Mouse (Mus musculus) spleen, embryonic (tissue): ENCODE measurements around the gene Chchd6.

Experiments
- CTCF ChIA-PET: fragments of 350-600 bp; sonication (Branson Sonifier 250); formaldehyde crosslinking; loops from one replicate; lab custom pipeline; 2022; lab: Charles Lee

The Chchd6 gene

GRCm38 (mm10) chr6:89591531-89591930, 3.9 kb downstream of the Chchd6 start:
- CTCF ChIA-PET = no interaction called here

DNA sequence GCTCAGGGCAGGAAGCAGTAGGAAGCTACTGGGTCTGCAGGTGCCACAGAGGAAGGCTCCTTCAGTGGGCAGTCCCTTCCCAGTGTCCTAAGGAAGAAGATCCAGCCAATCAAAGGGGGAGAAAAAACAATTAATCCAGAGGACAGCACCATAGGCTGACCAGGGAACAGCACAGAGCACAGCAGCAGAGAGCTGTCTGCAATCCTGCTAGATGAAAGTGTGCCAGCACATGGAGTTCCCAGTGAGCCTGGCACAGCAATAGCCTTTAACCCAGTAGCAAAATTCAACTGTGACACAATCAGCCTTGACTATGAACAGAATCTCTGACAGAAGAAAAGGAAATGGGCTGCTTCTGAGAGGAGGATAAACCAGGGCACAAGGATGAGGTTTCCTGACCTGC, 9.8 kb downstream of the Chchd6 start:
- CTCF ChIA-PET = no interaction called here

DNA sequence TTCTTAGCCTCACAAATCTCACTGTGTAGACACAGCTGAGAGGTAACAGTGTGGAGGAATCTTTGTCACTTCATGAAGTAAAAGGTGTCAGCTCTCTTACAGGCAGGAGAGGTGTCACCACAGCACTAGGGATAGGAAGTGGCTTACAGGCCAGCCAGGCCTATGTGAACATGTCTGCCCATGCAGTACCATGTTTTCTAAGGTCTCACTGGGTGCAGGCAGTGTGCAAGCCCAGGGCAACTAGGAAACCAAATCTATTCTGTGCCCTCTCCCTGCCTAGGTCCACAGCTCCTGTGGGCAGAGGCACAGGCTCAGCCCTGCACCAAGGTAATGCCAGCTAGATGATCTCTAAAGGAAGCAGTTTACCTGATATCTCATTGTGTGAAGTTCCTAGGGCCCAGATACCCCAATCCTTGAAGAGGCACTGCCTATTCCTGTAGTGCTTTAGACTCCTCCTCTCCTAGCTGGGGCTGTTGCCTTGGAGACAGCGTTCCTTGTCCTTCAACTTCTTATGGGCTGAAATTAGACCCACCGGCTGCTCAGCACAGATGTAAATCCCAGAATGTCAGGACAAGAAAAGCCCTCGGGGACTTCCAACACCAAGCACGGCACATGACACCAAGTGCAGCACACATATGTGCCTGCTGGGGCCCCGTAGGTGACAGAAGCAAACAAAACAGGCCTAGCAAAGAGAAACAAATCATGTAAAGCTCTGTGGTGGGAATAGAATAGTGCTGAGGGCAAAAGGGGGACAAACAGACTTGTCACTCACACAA, 10.6 kb downstream of the Chchd6 start:
- CTCF ChIA-PET = no interaction called here

- CTCF ChIA-PET = no interaction called here
Measured at GRCm38 (mm10) chr6:89583170-89583569, 12.3 kb downstream of the Chchd6 start.

GRCm38 (mm10) chr6:89574641-89575040, 20.8 kb downstream of the Chchd6 start:
- CTCF ChIA-PET = no interaction called here

DNA sequence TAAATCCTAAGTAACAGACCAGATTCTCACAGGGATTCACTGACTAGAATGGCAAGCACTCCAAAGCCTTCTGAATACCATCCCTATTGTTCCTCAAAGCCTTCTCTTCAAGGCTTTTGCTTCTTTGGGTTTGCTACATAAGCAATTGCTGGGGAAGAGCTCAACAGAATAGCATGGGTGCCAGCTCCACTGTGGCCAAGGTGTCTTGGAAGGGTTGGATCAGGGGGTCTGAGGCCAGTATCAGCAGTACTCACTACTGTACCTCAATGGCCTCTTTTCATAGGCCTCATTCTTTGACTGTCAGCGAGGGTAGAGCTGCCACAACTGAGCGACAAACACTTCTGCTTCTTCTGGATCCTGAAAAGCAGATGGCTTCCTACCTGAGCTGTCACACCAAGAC, 21.7 kb downstream of the Chchd6 start:
- CTCF ChIA-PET = interaction anchor here (0.7 kb wide), 1 partner anchor 57 kb away, joined by 3 read pairs; no protein-coding TSS in a partner anchor

DNA sequence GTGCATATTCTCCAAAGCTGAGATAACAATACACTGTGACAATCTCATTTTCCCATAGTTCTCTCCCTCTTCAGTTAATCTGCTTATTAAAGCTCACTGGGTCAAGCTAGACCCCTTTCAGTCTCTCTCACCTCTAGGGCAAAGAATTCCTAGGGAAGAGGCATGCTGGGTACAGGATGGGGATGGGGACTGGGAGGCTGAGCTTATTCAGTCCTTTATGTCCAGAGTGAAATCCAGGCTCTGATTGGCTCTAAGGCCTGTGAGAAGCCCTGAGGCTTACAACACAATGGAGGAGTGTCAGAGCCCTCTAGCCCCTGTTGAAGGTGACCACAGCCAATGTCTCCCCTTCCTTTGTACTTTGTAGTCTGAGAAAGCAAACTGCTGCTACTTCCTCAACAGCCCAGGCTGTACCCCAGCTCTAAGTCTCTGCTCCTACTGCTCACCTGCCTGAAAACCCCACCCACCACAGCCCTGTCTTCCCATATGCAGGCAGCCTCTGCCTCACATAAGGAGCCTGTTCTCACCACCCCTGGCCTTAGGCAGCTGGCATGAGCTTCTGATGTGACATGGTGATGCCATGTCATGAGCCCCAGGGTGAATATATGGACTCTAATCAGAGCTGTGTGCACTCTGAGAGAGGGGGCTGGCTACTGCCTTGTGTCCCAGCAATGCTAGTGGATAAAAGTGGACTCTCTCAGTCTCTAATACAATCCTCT, 22.4 kb downstream of the Chchd6 start:
- CTCF ChIA-PET = interaction anchor here (0.7 kb wide), 1 partner anchor 58 kb away, joined by 3 read pairs; no protein-coding TSS in a partner anchor

DNA sequence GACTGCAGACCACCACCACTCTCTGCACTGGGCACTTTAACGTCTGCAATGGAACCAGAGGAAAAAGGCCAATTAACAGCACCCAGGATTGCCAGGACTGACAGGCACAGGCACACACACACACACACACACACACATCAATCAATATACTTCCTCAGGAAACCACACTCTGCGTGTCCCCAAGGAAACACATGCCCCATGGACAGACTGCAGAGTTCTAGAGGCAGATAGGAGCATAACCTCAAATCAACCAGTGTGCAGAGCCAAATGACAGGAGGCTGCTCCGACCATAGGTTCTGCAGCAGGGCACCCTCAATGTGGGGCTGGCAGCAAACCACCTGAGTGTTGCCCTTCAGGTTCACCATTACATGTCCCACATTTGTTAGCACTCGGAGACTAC, 26.1 kb downstream of the Chchd6 start:
- CTCF ChIA-PET = no interaction called here

- CTCF ChIA-PET = no interaction called here
Measured at GRCm38 (mm10) chr6:89566740-89567139, 28.7 kb downstream of the Chchd6 start.

GRCm38 (mm10) chr6:89563381-89563780, 32.1 kb downstream of the Chchd6 start:
- CTCF ChIA-PET = interaction anchor here (0.6 kb wide), 1 partner anchor 65 kb away, joined by 3 read pairs; no protein-coding TSS in a partner anchor

GRCm38 (mm10) chr6:89560826-89561225, 34.6 kb downstream of the Chchd6 start:
- CTCF ChIA-PET = interaction anchor here (0.7 kb wide), 1 partner anchor 36 kb away, joined by 8 read pairs; no protein-coding TSS in a partner anchor

- CTCF ChIA-PET = no interaction called here
Measured at GRCm38 (mm10) chr6:89557654-89558053, 37.8 kb downstream of the Chchd6 start.

DNA sequence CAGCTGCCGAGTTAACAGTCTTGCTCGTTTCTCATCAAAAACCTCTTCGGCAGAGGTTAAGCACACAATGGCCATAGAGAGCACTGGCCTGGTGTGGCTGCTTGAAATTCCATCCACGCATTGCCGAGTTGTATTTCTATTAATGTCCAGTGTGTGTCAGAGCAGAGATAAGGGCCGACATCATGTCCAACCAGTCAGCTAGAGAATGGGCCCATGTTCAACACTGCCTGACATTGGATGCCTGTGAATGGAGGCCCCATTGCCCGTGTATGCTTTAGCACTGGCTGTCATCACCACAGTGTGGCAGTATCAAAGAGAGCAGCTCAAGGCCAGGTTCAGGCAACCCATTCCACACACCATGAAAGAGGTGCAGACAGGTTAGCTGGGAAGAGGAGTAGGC, 38.9 kb downstream of the Chchd6 start:
- CTCF ChIA-PET = no interaction called here

DNA sequence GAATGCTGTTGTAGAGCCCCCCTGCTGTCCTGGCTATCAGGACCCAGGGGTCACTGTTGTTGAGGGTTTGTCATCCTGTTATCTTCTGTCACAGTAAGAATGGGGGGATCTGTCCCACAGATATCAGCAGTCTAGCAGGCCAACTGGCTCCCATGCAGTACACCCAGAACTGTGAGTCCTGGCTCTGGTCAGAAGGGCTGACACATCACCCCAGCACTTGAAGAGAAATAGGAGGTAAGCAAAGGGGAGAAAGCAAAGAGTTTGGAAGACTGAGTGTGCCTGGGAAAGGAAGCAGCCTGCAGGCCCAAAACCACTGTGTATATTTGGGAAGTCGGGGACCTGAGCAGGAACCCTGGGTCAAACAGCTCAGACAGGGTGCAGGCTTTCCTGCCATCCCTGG, 39.5 kb downstream of the Chchd6 start:
- CTCF ChIA-PET = no interaction called here

- CTCF ChIA-PET = no interaction called here
Measured at GRCm38 (mm10) chr6:89554029-89554428, 41.4 kb downstream of the Chchd6 start.

- CTCF ChIA-PET = interaction anchor here (0.6 kb wide), 1 partner anchor 456 kb away, joined by 9 read pairs; no protein-coding TSS in a partner anchor
Measured at GRCm38 (mm10) chr6:89553012-89553704, 42.3 kb downstream of the Chchd6 start.

GRCm38 (mm10) chr6:89552321-89553011, 43.0 kb downstream of the Chchd6 start:
- CTCF ChIA-PET = interaction anchor here (0.9 kb wide), 1 partner anchor 625 kb away, joined by 3 read pairs; no protein-coding TSS in a partner anchor

- CTCF ChIA-PET = interaction anchor here (0.5 kb wide), 1 partner anchor 408 kb away, joined by 3 read pairs; no protein-coding TSS in a partner anchor
Measured at GRCm38 (mm10) chr6:89549157-89549556, 46.3 kb downstream of the Chchd6 start.

GRCm38 (mm10) chr6:89547951-89548350, 47.5 kb downstream of the Chchd6 start:
- CTCF ChIA-PET = no interaction called here

- CTCF ChIA-PET = no interaction called here
Measured at GRCm38 (mm10) chr6:89538102-89538751, 57.2 kb downstream of the Chchd6 start.
